ENCODE assay signal across 13 mouse cellular contexts in the genomic region with DNA sequence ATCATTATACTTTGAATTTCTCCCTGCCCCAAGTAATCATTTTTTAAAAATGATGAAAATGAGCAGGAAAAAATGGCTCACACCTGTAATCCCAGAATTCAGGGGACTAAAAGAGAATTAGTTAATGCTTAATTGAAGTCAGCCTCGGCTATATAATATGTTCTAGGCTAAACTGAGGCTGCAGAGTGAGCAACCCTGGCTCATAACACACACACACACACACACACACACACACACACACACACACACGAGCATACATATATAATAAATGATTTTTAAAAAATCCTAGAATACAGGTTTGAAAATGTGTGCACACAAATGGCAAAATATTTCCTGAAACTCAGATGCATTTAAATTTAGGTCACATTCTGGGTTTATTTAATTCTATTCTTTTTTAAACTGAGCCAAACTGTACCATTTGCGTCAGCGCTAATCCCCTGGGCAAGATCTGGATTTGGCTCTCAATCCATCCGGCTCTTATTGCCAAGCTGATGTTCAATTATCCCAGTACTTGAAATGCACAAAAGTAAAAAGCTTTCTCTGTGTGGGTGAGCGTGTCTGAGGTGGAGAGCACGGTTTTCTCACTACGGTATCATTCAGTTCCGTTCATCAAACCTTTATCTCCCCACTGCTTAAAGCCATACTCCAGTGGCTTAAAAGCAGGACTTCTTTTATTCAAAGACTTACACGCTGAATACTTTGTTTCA. TPM values are rescaled to one million over a fixed set of nuclear protein-coding genes. Genes with fewer than 3 reads are reported as not detected.
DNase-seq lines count a peak whose midpoint lies in the region; ATAC-seq lines count a peak whose summit lies in the region.
"Had no signal": no experiment of that assay in that cellular context is flagged by ENCODE, and none has a peak within 500 bp of the region (broad histone marks: within the 10 kb centered on the region; RNA-seq: fewer than 3 reads in every experiment).

No protein-coding gene starts in this region.

- 50% methylated on average over 10 of the region's 10 CpGs for WGBS in forebrain, embryonic 11.5 days
- WGBS in forebrain, embryonic 10.5 days: 76% methylated on average over 10 of the region's 10 CpGs
- 15% methylated on average over 10 of the region's 10 CpGs for WGBS in forebrain, embryonic 14.5 days
- WGBS in midbrain, embryonic 16.5 days: 27% methylated on average over 10 of the region's 10 CpGs

- ATAC-seq in forebrain, embryonic 11.5 days (replicated peaks; ENCODE audit: low FRiP score): peak; percentile 47; the same call in 1 of the 2 replicates
- peak; percentile 88 for ATAC-seq in forebrain, embryonic 14.5 days
- ATAC-seq in midbrain, embryonic 16.5 days: peak; percentile 91
- no peak for ATAC-seq in megakaryocyte-erythroid progenitor cell, adult 5-6 weeks (replicated peaks; ENCODE audit: low FRiP score, low TSS enrichment, poor library complexity, severe bottlenecking)

- H3K36me3 ChIP-seq in forebrain, embryonic 11.5 days (ENCODE audit: control insufficient read depth, insufficient read depth, low read length): no peaks in the 10 kb centered on the region
- no peaks in the 10 kb centered on the region for H3K36me3 ChIP-seq in forebrain, embryonic 10.5 days (replicated peaks)
- H3K36me3 ChIP-seq in forebrain, embryonic 14.5 days (ENCODE audit: control insufficient read depth, insufficient read depth, low read length): no peaks in the 10 kb centered on the region
- H3K36me3 ChIP-seq in midbrain, embryonic 16.5 days (ENCODE audit: control insufficient read depth, insufficient read depth, low read length): no peaks in the 10 kb centered on the region

- H3K4me1 ChIP-seq in forebrain, embryonic 11.5 days (replicated peaks; ENCODE audit: control insufficient read depth, insufficient read depth, low read length): no peaks in the 10 kb centered on the region; the same call in 1 of the 2 replicates
- H3K4me1 ChIP-seq in forebrain, embryonic 10.5 days: peaks cover 9% of the 10 kb centered on the region
- H3K4me1 ChIP-seq in forebrain, embryonic 14.5 days (ENCODE audit: control insufficient read depth, insufficient read depth, low read length): peaks cover 11% of the 10 kb centered on the region; the same call in 1 of the 2 replicates
- peaks cover 9% of the 10 kb centered on the region for H3K4me1 ChIP-seq in midbrain, embryonic 16.5 days (ENCODE audit: control insufficient read depth, insufficient read depth, low read length)

- no peaks in the 10 kb centered on the region for H3K9me3 ChIP-seq in forebrain, embryonic 11.5 days (ENCODE audit: control insufficient read depth, low read length)
- no peaks in the 10 kb centered on the region for H3K9me3 ChIP-seq in forebrain, embryonic 10.5 days
- no peaks in the 10 kb centered on the region for H3K9me3 ChIP-seq in forebrain, embryonic 14.5 days (replicated peaks; ENCODE audit: control insufficient read depth, low read length)
- no peaks in the 10 kb centered on the region for H3K9me3 ChIP-seq in midbrain, embryonic 16.5 days (replicated peaks; ENCODE audit: control insufficient read depth, low read length, poor library complexity, severe bottlenecking)

- no peak overlapping the region for H3K4me2 ChIP-seq in forebrain, embryonic 11.5 days (ENCODE audit: low read depth, low read length, severe bottlenecking)
- no peak overlapping the region for H3K4me2 ChIP-seq in forebrain, embryonic 14.5 days (ENCODE audit: low read length)
- H3K4me2 ChIP-seq in midbrain, embryonic 16.5 days (ENCODE audit: low read length): peak overlapping the region; percentile 29; the same call in 1 of the 2 replicates

- DNase-seq in forebrain, embryonic 11.5 days (ENCODE audit: low spot score): no peak
- no peak for DNase-seq in forebrain, embryonic 10.5 days (ENCODE audit: extremely low spot score, low spot score)
- peak; percentile 16 to 20 for DNase-seq in layer of hippocampus, postnatal 10 days (ENCODE audit: low spot score in 2 of 2)
- no peak for DNase-seq in layer of hippocampus, postnatal 36 days
- DNase-seq in forebrain, embryonic 14.5 days (ENCODE audit: low spot score): peak; percentile 91
- no peak for DNase-seq in natural killer cell, adult 2 months (ENCODE audit: low spot score in 2 of 2)
- DNase-seq: embryo, embryonic 11 days; gastrocnemius, postnatal 14 days had no signal

- H3K9ac ChIP-seq in forebrain, embryonic 11.5 days (ENCODE audit: low read length): no peak overlapping the region
- H3K9ac ChIP-seq in forebrain, embryonic 14.5 days (ENCODE audit: low read length): no peak overlapping the region
- no peak overlapping the region for H3K9ac ChIP-seq in midbrain, embryonic 16.5 days (ENCODE audit: low read depth, low read length)
- H3K9ac ChIP-seq: liver, embryonic 14.5 days had no signal

- H3K27ac ChIP-seq in forebrain, embryonic 11.5 days (ENCODE audit: low read depth, low read length): no peak overlapping the region
- no peak overlapping the region for H3K27ac ChIP-seq in forebrain, embryonic 10.5 days
- H3K27ac ChIP-seq in forebrain, embryonic 14.5 days (ENCODE audit: low read depth, low read length): peak overlapping the region; percentile 41; the same call in 1 of the 2 replicates
- H3K27ac ChIP-seq in midbrain, embryonic 16.5 days (ENCODE audit: low read length): no peak overlapping the region
- H3K27ac ChIP-seq: layer of hippocampus, adult 2 months; liver, embryonic 14.5 days had no signal

- H3K27me3 ChIP-seq in forebrain, embryonic 11.5 days (ENCODE audit: control insufficient read depth, insufficient read depth, low read length): no peaks in the 10 kb centered on the region
- H3K27me3 ChIP-seq in forebrain, embryonic 10.5 days (ENCODE audit: poor library complexity, severe bottlenecking): no peaks in the 10 kb centered on the region
- H3K27me3 ChIP-seq in forebrain, embryonic 14.5 days (replicated peaks; ENCODE audit: control insufficient read depth, insufficient read depth, low read length): no peaks in the 10 kb centered on the region
- H3K27me3 ChIP-seq in midbrain, embryonic 16.5 days (ENCODE audit: control insufficient read depth, insufficient read depth, low read depth, low read length): no peaks in the 10 kb centered on the region

- H3K4me3 ChIP-seq in forebrain, embryonic 11.5 days (ENCODE audit: low read depth, low read length): no peak overlapping the region
- H3K4me3 ChIP-seq in forebrain, embryonic 10.5 days: no peak overlapping the region
- no peak overlapping the region for H3K4me3 ChIP-seq in forebrain, embryonic 14.5 days (ENCODE audit: low read depth, low read length)
- H3K4me3 ChIP-seq in midbrain, embryonic 16.5 days (ENCODE audit: low read depth, low read length): no peak overlapping the region
- H3K4me3 ChIP-seq: layer of hippocampus, adult 2 months had no signal

RNA-seq across cellular contexts. Expression of a gene that starts 43.8 kb away (rescaled TPM):
- 0.39 and 1.1 TPM in 2 replicates for polyA plus RNA-seq in forebrain, embryonic 11.5 days (2014; fragmentation: Nextera tagmentation; extraction: Ambion mirVana)
- polyA plus RNA-seq in forebrain, embryonic 10.5 days (2016; fragmentation: Nextera tagmentation; extraction: Ambion mirVana): 0.18 and 0.20 TPM in 2 replicates
- total RNA-seq in layer of hippocampus, postnatal 10 days (2021): 10 to 100 TPM; 90.8 to 92.4 TPM
- total RNA-seq in layer of hippocampus, postnatal 36 days (2021): 10 to 100 TPM; 55.1 to 57.4 TPM
- polyA plus RNA-seq in forebrain, embryonic 14.5 days (2014; fragmentation: Nextera tagmentation; extraction: Ambion mirVana): 13.5 and 19.3 TPM in 2 replicates
- polyA plus RNA-seq in midbrain, embryonic 16.5 days (2015; fragmentation: Nextera tagmentation; extraction: Ambion mirVana): 19.0 and 21.2 TPM in 2 replicates
- not detected in 2 replicates for total RNA-seq in megakaryocyte-erythroid progenitor cell, adult 5-6 weeks (2014; fragmentation: Nextera tagmentation)
- not detected in 2 replicates for total RNA-seq in megakaryocyte-erythroid progenitor cell, adult 5-6 weeks (2017)
- total RNA-seq: megakaryocyte, adult 5-6 weeks had no signal

Comparison
In these comparisons a context has a peak if more than half of its experiments do, and no peak if none do; other contexts are left out.
1. DNase-seq: peak in layer of hippocampus, postnatal 10 days (2 of 2) and forebrain, embryonic 14.5 days (single experiment); none in forebrain, embryonic 11.5 days (single experiment), forebrain, embryonic 10.5 days (single experiment), layer of hippocampus, postnatal 36 days (0 of 2) and natural killer cell, adult 2 months (0 of 2).